Mouse (Mus musculus): ENCODE results near the gene Top1. TPM values are rescaled to one million over a fixed set of nuclear protein-coding genes. Genes with fewer than 3 reads are reported as not detected.

Gene Top1
- total and polyA plus RNA-seq, 3 experiments, result 89.8 to 312 (median 91.3) TPM

GRCm38 (mm10) chr2:160707673-160708072 lies 62.0 kb downstream of the Top1 start:
- Histone ChIP-seq H3K4me3 (replicated peaks in 1 of 3; ENCODE audit: low read depth in 2 of 3, low read length in 2 of 3, poor library complexity in 1 of 3) (no peak overlapping the region), H3K27me3 (replicated peaks) (no peaks in the 10 kb centered on the region), H3K79me2 (replicated peaks; ENCODE audit: control insufficient read depth, extremely low read depth, insufficient read depth, poor library complexity, severe bottlenecking) (peaks cover 7% of the 10 kb centered on the region), H3K9ac (ENCODE audit: insufficient read depth, low read depth) (no peak overlapping the region), H3K4me2 (ENCODE audit: insufficient read depth, low read depth, poor library complexity, severe bottlenecking) (no peak overlapping the region), H3K36me3 (replicated peaks in 1 of 2; ENCODE audit: control insufficient read depth in 1 of 2, insufficient read depth in 1 of 2, low read length in 1 of 2) (peaks cover 55 to 86% of the 10 kb centered on the region in 2 experiments), H3K27ac (ENCODE audit: insufficient read depth, low read depth) (no peak overlapping the region), H3K9me3 (replicated peaks; ENCODE audit: low read length) (no peaks in the 10 kb centered on the region), H3K4me1 (ENCODE audit: control insufficient read depth in 1 of 2, insufficient read depth in 2 of 2) (peaks cover 0 to 22% of the 10 kb centered on the region in 2 experiments; a peak in 2 of 4 replicates)
- DNase-seq (ENCODE audit: extremely low read depth), result no peak
- dilution Hi-C loops (cut with MboI; ENCODE audit: extremely low pct_ligation_motif_present, extremely low pct_unique_long_range_greater_than_20kb, low sequenced_read_pairs), result no loop called here
- TF ChIP-seq RAD21 (IDR thresholded peaks at IDR 0.05; ENCODE audit: low read depth, low read length) (no peak), POLR2A (IDR thresholded peaks at IDR 0.05; ENCODE audit: low read depth, low read length) (0 out of 2 replicates have a peak, but pooled peaks have one; percentile 19), ZC3H11A (IDR thresholded peaks at IDR 0.05; ENCODE audit: low read depth, low read length) (no peak)
- in situ Hi-C loops (cut with MboI; ENCODE audit: low pct_ligation_motif_present, low pct_unique_long_range_greater_than_20kb, low sequenced_read_pairs), result no loop called here

GRCm38 (mm10) chr2:160715463-160716030 lies 69.9 kb downstream of the Top1 start:
- no peaks in the 10 kb centered on the region for H3K27me3 ChIP-seq (replicated peaks)
- H3K4me3 ChIP-seq (replicated peaks in 1 of 3; ENCODE audit: low read depth in 2 of 3, low read length in 2 of 3, poor library complexity in 1 of 3), result no peak overlapping the region
- no peak overlapping the region for H3K4me2 ChIP-seq (ENCODE audit: insufficient read depth, low read depth, poor library complexity, severe bottlenecking)
- no peak overlapping the region for H3K27ac ChIP-seq (ENCODE audit: insufficient read depth, low read depth)
- no peak for DNase-seq (ENCODE audit: extremely low read depth)
- H3K9me3 ChIP-seq (replicated peaks; ENCODE audit: low read length), result no peaks in the 10 kb centered on the region
- peaks cover 0 to 17% of the 10 kb centered on the region in 2 experiments; a peak in 2 of 4 replicates for H3K4me1 ChIP-seq (ENCODE audit: control insufficient read depth in 1 of 2, insufficient read depth in 2 of 2)
- H3K79me2 ChIP-seq (replicated peaks; ENCODE audit: control insufficient read depth, extremely low read depth, insufficient read depth, poor library complexity, severe bottlenecking), result peaks cover 7% of the 10 kb centered on the region
- peaks cover 79 to 96% of the 10 kb centered on the region in 2 experiments for H3K36me3 ChIP-seq (replicated peaks in 1 of 2; ENCODE audit: control insufficient read depth in 1 of 2, insufficient read depth in 1 of 2, low read length in 1 of 2)
- no peak overlapping the region for H3K9ac ChIP-seq (ENCODE audit: insufficient read depth, low read depth)
- no peak for TF ChIP-seq E2F4 (IDR thresholded peaks at IDR 0.05; ENCODE audit: insufficient replicate concordance, low read depth, low read length)
- no peak for TF ChIP-seq ETS1 (conservative IDR thresholded peaks at IDR 0.05; ENCODE audit: low read depth, low read length)
- no peak for TF ChIP-seq ZKSCAN1 (IDR thresholded peaks at IDR 0.05; ENCODE audit: borderline replicate concordance, low read depth, low read length)
- TF ChIP-seq CTCF (conservative IDR thresholded peaks at IDR 0.05 in 1 of 2, IDR thresholded peaks at IDR 0.05 in 1 of 2; ENCODE audit: low read depth in 2 of 2, low read length in 2 of 2), result no peak
- TF ChIP-seq NRF1 (IDR thresholded peaks at IDR 0.05; ENCODE audit: low read depth, low read length), result no peak
- TF ChIP-seq JUND (conservative IDR thresholded peaks at IDR 0.05; ENCODE audit: low read depth, low read length), result no peak
- no peak for TF ChIP-seq CHD2 (IDR thresholded peaks at IDR 0.05; ENCODE audit: low read length)
- no peak for TF ChIP-seq GABPA (IDR thresholded peaks at IDR 0.05; ENCODE audit: insufficient replicate concordance, low read depth, low read length)
- TF ChIP-seq MYC (IDR thresholded peaks at IDR 0.05; ENCODE audit: low read depth, low read length), result no peak
- no peak for TF ChIP-seq POLR2AphosphoS2 (IDR thresholded peaks at IDR 0.05; ENCODE audit: low read depth, low read length)
- TF ChIP-seq TCF12 (IDR thresholded peaks at IDR 0.05; ENCODE audit: low read depth, low read length), result no peak
- TF ChIP-seq ELF1 (IDR thresholded peaks at IDR 0.05; ENCODE audit: low read depth, low read length), result no peak
- TF ChIP-seq ZC3H11A (IDR thresholded peaks at IDR 0.05; ENCODE audit: low read depth, low read length), result no peak
- no peak for TF ChIP-seq SMC3 (IDR thresholded peaks at IDR 0.05; ENCODE audit: low read depth, low read length)
- no peak for TF ChIP-seq MAX (IDR thresholded peaks at IDR 0.05; ENCODE audit: low read length)
- no peak for TF ChIP-seq POLR2A (IDR thresholded peaks at IDR 0.05; ENCODE audit: low read depth, low read length)
- no peak for TF ChIP-seq HCFC1 (IDR thresholded peaks at IDR 0.05; ENCODE audit: low read depth, low read length)
- no peak for TF ChIP-seq RAD21 (IDR thresholded peaks at IDR 0.05; ENCODE audit: low read depth, low read length)
- TF ChIP-seq MAZ (IDR thresholded peaks at IDR 0.05; ENCODE audit: low read depth, low read length), result no peak
- dilution Hi-C loops (cut with MboI; ENCODE audit: extremely low pct_ligation_motif_present, extremely low pct_unique_long_range_greater_than_20kb, low sequenced_read_pairs), result no loop called here
- in situ Hi-C loops (cut with MboI; ENCODE audit: low pct_ligation_motif_present, low pct_unique_long_range_greater_than_20kb, low sequenced_read_pairs), result loop anchor here (10.0 kb wide), 1 partner anchor 169 kb away; the partner anchor contains the start of gene Lpin3

Data from CH12.LX (cell line).